Mouse (Mus musculus) monocyte, adult 2 months (primary cell): Measurements from ENCODE around the gene Trp53i11.

Experiments used
- DNase-seq, 2 experiments: peaks; one replicate each; pipeline ENCODE4 v3.0.0; 2022; ENCODE audit warnings: low spot score in 2 of 2, low read depth in 1 of 2

The Trp53i11 gene

GRCm38 (mm10) chr2:93237055-93237454 lies 49.7 kb downstream of the Trp53i11 start:
- no peak for DNase-seq

GRCm38 (mm10) chr2:93238864-93239263 lies 51.5 kb downstream of the Trp53i11 start:
- no peak for DNase-seq

GRCm38 (mm10) chr2:93242166-93242565 lies 54.8 kb downstream of the Trp53i11 start:
- no peak for DNase-seq

GRCm38 (mm10) chr2:93243439-93244089 lies 56.2 kb downstream of the Trp53i11 start:
- no peak for DNase-seq

GRCm38 (mm10) chr2:93244090-93244443 lies 56.7 kb downstream of the Trp53i11 start:
- DNase-seq, result no peak

GRCm38 (mm10) chr2:93249058-93249457 lies 61.7 kb downstream of the Trp53i11 start:
- no peak for DNase-seq

- no peak for DNase-seq
Measured at GRCm38 (mm10) chr2:93250611-93251010, 63.3 kb downstream of the Trp53i11 start.
